Mouse (Mus musculus) small intestine, adult 2 months (tissue): ENCODE results near the gene Cdc42ep1.

Experiments used
- CTCF ChIP-seq: fragments of 200-500 bp; IDR thresholded peaks from 2 replicates; pipeline ENCODE4 v1.5.1; 2012; ENCODE audit warnings: low read depth, mild to moderate bottlenecking, control low read depth, inconsistent platforms, low read length, moderate library complexity, mixed read lengths; ENCODE audit not compliant: insufficient replicate concordance, insufficient read length; ENCODE audit errors: extremely low read depth
- POLR2A ChIP-seq: fragments of 200-500 bp; IDR thresholded peaks from 2 replicates; pipeline ENCODE4 v1.6.1; 2012; ENCODE audit warnings: low read depth, mild to moderate bottlenecking, control low read depth, inconsistent platforms, low read length, moderate library complexity

- TF ChIP-seq CTCF (no peak), POLR2A (no peak)
Observed at GRCm38 (mm10) chr15:78834233-78835005, 8.0 kb upstream of the Cdc42ep1 start.
